In the genomic region with DNA sequence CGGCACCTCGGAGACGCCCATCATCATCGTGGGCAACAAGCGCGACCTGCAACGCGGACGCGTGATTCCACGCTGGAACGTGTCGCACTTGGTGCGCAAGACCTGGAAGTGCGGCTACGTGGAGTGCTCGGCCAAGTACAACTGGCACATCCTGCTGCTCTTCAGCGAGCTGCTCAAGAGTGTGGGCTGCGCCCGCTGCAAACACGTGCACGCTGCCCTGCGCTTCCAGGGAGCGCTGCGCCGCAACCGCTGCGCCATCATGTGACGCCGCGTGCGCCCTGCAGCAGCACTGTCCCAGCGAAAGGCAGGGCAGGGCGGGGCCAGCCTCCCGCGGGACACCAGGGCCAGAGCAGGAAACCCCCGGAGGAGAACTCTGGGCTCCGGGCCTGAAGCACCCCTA, we compare ENCODE assay signal across 9 mouse cellular contexts. TPM values are rescaled to one million over a fixed set of nuclear protein-coding genes. Genes with fewer than 3 reads are reported as not detected.
DNase-seq lines count a peak whose midpoint lies in the region; ATAC-seq lines count a peak whose summit lies in the region.
"Had no signal": no experiment of that assay in that cellular context is flagged by ENCODE, and none has a peak within 500 bp of the region (broad histone marks: within the 10 kb centered on the region; RNA-seq: fewer than 3 reads in every experiment).

No protein-coding gene starts in this region.

- no peak overlapping the region for H3K4me3 ChIP-seq in heart, embryonic 11.5 days (ENCODE audit: low read depth, low read length)
- H3K4me3 ChIP-seq in heart, embryonic 16.5 days (ENCODE audit: low read length): no peak overlapping the region
- H3K4me3 ChIP-seq in limb, embryonic 13.5 days: 0 out of 2 replicates have a peak overlapping the region, but pooled peaks have one; percentile 7

- H3K4me2 ChIP-seq in heart, embryonic 11.5 days: peak overlapping the region; percentile 47
- peak overlapping the region; percentile 5; the same call in 1 of the 2 replicates for H3K4me2 ChIP-seq in heart, embryonic 16.5 days (ENCODE audit: low read depth, low read length)
- no peak overlapping the region; the same call in 1 of the 2 replicates for H3K4me2 ChIP-seq in limb, embryonic 13.5 days (replicated peaks)

- H3K36me3 ChIP-seq in heart, embryonic 11.5 days (ENCODE audit: control insufficient read depth, insufficient read depth, low read length): no peaks in the 10 kb centered on the region
- no peaks in the 10 kb centered on the region for H3K36me3 ChIP-seq in heart, embryonic 16.5 days (ENCODE audit: control insufficient read depth, insufficient read depth)
- no peaks in the 10 kb centered on the region for H3K36me3 ChIP-seq in limb, embryonic 13.5 days

- 5% methylated on average over 38 of the region's 38 CpGs for WGBS in heart, embryonic 11.5 days (ENCODE audit: insufficient replicate concordance)
- 8% methylated on average over 38 of the region's 38 CpGs for WGBS in heart, embryonic 16.5 days
- WGBS in limb, embryonic 13.5 days: 6% methylated on average over 38 of the region's 38 CpGs

- ATAC-seq in heart, embryonic 11.5 days (replicated peaks; ENCODE audit: insufficient number of reproducible peaks, low FRiP score, low TSS enrichment): no peak
- peak; percentile 58 for ATAC-seq in heart, embryonic 16.5 days (replicated peaks; ENCODE audit: extremely low read depth, insufficient read depth, low FRiP score)
- ATAC-seq in limb, embryonic 13.5 days (ENCODE audit: low FRiP score, low read depth): no peak
- ATAC-seq in CD4-positive, CD25-positive, alpha-beta regulatory T cell, adult 4 months: no peak

- peaks cover 5% of the 10 kb centered on the region; the same call in 1 of the 2 replicates for H3K4me1 ChIP-seq in heart, embryonic 11.5 days (ENCODE audit: control insufficient read depth, insufficient read depth, low read length)
- H3K4me1 ChIP-seq in heart, embryonic 16.5 days (ENCODE audit: control insufficient read depth, insufficient read depth, low read length): peaks cover 3% of the 10 kb centered on the region; the same call in 1 of the 2 replicates
- H3K4me1 ChIP-seq in limb, embryonic 13.5 days: peaks cover 5% of the 10 kb centered on the region

- H3K27me3 ChIP-seq in heart, embryonic 11.5 days (ENCODE audit: control insufficient read depth, insufficient read depth, low read length): peaks cover 32% of the 10 kb centered on the region
- H3K27me3 ChIP-seq in heart, embryonic 16.5 days (ENCODE audit: control insufficient read depth, insufficient read depth, low read length): peaks cover 31% of the 10 kb centered on the region
- H3K27me3 ChIP-seq in limb, embryonic 13.5 days: peaks cover 50% of the 10 kb centered on the region

- H3K9me3 ChIP-seq in heart, embryonic 11.5 days (replicated peaks; ENCODE audit: control insufficient read depth, low read length): no peaks in the 10 kb centered on the region
- H3K9me3 ChIP-seq in heart, embryonic 16.5 days (replicated peaks; ENCODE audit: control insufficient read depth, low read length): no peaks in the 10 kb centered on the region
- H3K9me3 ChIP-seq in limb, embryonic 13.5 days: no peaks in the 10 kb centered on the region

- no peak overlapping the region for H3K27ac ChIP-seq in heart, embryonic 11.5 days (ENCODE audit: low read depth, low read length)
- H3K27ac ChIP-seq in heart, embryonic 16.5 days (ENCODE audit: low read length): no peak overlapping the region
- H3K27ac ChIP-seq in limb, embryonic 13.5 days: no peak overlapping the region

- H3K9ac ChIP-seq in heart, embryonic 11.5 days (ENCODE audit: low read depth, low read length): no peak overlapping the region
- no peak overlapping the region for H3K9ac ChIP-seq in heart, embryonic 16.5 days (ENCODE audit: low read length)
- no peak overlapping the region for H3K9ac ChIP-seq in limb, embryonic 13.5 days

- intact Hi-C loops in heart, postnatal 14 days (cut with DNase I): no loop called here

- no peak for DNase-seq in heart, postnatal 14 days
- peak; percentile 53 to 55 for DNase-seq in cerebellum, postnatal 10 days
- DNase-seq in right cerebral cortex, adult 18-20 months: peak; percentile 82
- no peak for DNase-seq in thymus, postnatal 25 days

RNA-seq across cellular contexts. Expression of gene Rasl10b, which starts 9.6 kb away (rescaled TPM):
- polyA plus RNA-seq in heart, embryonic 11.5 days (2014; fragmentation: Nextera tagmentation; extraction: Ambion mirVana): 4.4 and 5.3 TPM in 2 replicates
- 10 to 100 TPM; 30.4 to 31.9 TPM for total RNA-seq in heart, postnatal 14 days (2021)
- 5.7 and 9.1 TPM in 2 replicates for polyA plus RNA-seq in heart, embryonic 16.5 days (2015; fragmentation: Nextera tagmentation; extraction: Ambion mirVana)
- 3.7 and 4.1 TPM in 2 replicates for polyA plus RNA-seq in limb, embryonic 13.5 days (2015; fragmentation: Nextera tagmentation; extraction: Ambion mirVana)
- not detected for polyA plus RNA-seq in CD4-positive, CD25-positive, alpha-beta regulatory T cell, adult 4 months (2017; shearing (Covaris generic))
- total RNA-seq: MEL had no signal

RNA-seq across cellular contexts. Expression of gene Gas2l2, which starts 10.7 kb away (rescaled TPM):
- 0.10 and 0.14 TPM in 2 replicates for polyA plus RNA-seq in heart, embryonic 11.5 days (2014; fragmentation: Nextera tagmentation; extraction: Ambion mirVana)
- under 1 TPM in 1 of 2 experiments, not detected in 1; 0.24 TPM for total RNA-seq in heart, postnatal 14 days (2021)
- polyA plus RNA-seq in heart, embryonic 16.5 days (2015; fragmentation: Nextera tagmentation; extraction: Ambion mirVana): 0.11 and 0.12 TPM in 2 replicates
- polyA plus RNA-seq in limb, embryonic 13.5 days (2015; fragmentation: Nextera tagmentation; extraction: Ambion mirVana): not detected in 2 replicates
- polyA plus RNA-seq in CD4-positive, CD25-positive, alpha-beta regulatory T cell, adult 4 months (2017; shearing (Covaris generic)): not detected
- total RNA-seq: MEL had no signal

RNA-seq across cellular contexts. Expression of gene 1700020L24Rik, which starts 18.9 kb away (rescaled TPM):
- polyA plus RNA-seq in heart, embryonic 11.5 days (2014; fragmentation: Nextera tagmentation; extraction: Ambion mirVana): 2.1 and 2.3 TPM in 2 replicates
- not detected for total RNA-seq in heart, postnatal 14 days (2021)
- polyA plus RNA-seq in heart, embryonic 16.5 days (2015; fragmentation: Nextera tagmentation; extraction: Ambion mirVana): 1.4 and 1.5 TPM in 2 replicates
- 0.56 TPM in 1 of 2 replicates, not detected in the other for polyA plus RNA-seq in limb, embryonic 13.5 days (2015; fragmentation: Nextera tagmentation; extraction: Ambion mirVana)
- under 1 TPM in 1 of 2 experiments, not detected in 1; 0.85 TPM for polyA plus RNA-seq in CD4-positive, CD25-positive, alpha-beta regulatory T cell, adult 4 months (2017; shearing (Covaris generic))
- total RNA-seq: MEL had no signal

RNA-seq across cellular contexts. Expression of gene Mmp28, which starts 44.3 kb away (rescaled TPM):
- 3.3 and 5.6 TPM in 2 replicates for polyA plus RNA-seq in heart, embryonic 11.5 days (2014; fragmentation: Nextera tagmentation; extraction: Ambion mirVana)
- 1 to 10 TPM; 7.6 to 9.6 TPM for total RNA-seq in heart, postnatal 14 days (2021)
- 3.5 TPM in 2 replicates for polyA plus RNA-seq in heart, embryonic 16.5 days (2015; fragmentation: Nextera tagmentation; extraction: Ambion mirVana)
- 3.0 and 4.5 TPM in 2 replicates for polyA plus RNA-seq in limb, embryonic 13.5 days (2015; fragmentation: Nextera tagmentation; extraction: Ambion mirVana)
- not detected for polyA plus RNA-seq in CD4-positive, CD25-positive, alpha-beta regulatory T cell, adult 4 months (2017; shearing (Covaris generic))
- total RNA-seq: MEL had no signal

RNA-seq across cellular contexts. Expression of gene Taf15, which starts 54.3 kb away (rescaled TPM):
- polyA plus RNA-seq in heart, embryonic 11.5 days (2014; fragmentation: Nextera tagmentation; extraction: Ambion mirVana): 6.0 and 15.1 TPM in 2 replicates
- 10 to 100 TPM; 37.8 to 38.5 TPM for total RNA-seq in heart, postnatal 14 days (2021)
- polyA plus RNA-seq in heart, embryonic 16.5 days (2015; fragmentation: Nextera tagmentation; extraction: Ambion mirVana): 8.3 and 9.5 TPM in 2 replicates
- polyA plus RNA-seq in limb, embryonic 13.5 days (2015; fragmentation: Nextera tagmentation; extraction: Ambion mirVana): 16.9 and 19.3 TPM in 2 replicates
- 10 to 100 TPM; 20.6 to 22.0 TPM for polyA plus RNA-seq in CD4-positive, CD25-positive, alpha-beta regulatory T cell, adult 4 months (2017; shearing (Covaris generic))

Comparison
In these comparisons a context has a peak if more than half of its experiments do, and no peak if none do; other contexts are left out.
1. DNase-seq: peak in cerebellum, postnatal 10 days (2 of 2) and right cerebral cortex, adult 18-20 months (single experiment); none in heart, postnatal 14 days (0 of 2) and thymus, postnatal 25 days (single experiment).